Mouse (Mus musculus) stomach, postnatal 0 days (tissue): ENCODE measurements at regions not wholly inside any gene's neighbourhood (a gene's known extent, or its start where the extent isn't known, plus 50 kb on each side); places are given as distances from the start of the nearest gene placed in this dataset.

ENCODE experiments used
- ATAC-seq: fragments of 200-750 bp; cut with Nextera tagmentation; 2 replicates; pipeline ENCODE4 v1.8.0; 2017; ENCODE audit not compliant: low FRiP score, low TSS enrichment
- DNase-seq: peaks from one replicate; pipeline ENCODE4 v3.0.0-alpha.2; 2016; ENCODE audit warnings: low spot score
- H3K27ac ChIP-seq: fragments of 300-500 bp; sonication (generic); replicated peaks from 2 replicates; pipeline ENCODE4 v1.5.1; 2014; ENCODE audit warnings: mild to moderate bottlenecking, control low read depth
- H3K27me3 ChIP-seq: fragments of 300-500 bp; sonication (generic); 2 replicates; pipeline ENCODE4 v1.6.1; 2014; ENCODE audit warnings: low read length; ENCODE audit not compliant: control insufficient read depth, insufficient read depth
- H3K36me3 ChIP-seq: fragments of 300-500 bp; sonication (generic); 2 replicates; pipeline ENCODE4 v1.6.1; 2014; ENCODE audit warnings: low read length, mixed read lengths; ENCODE audit not compliant: control insufficient read depth, insufficient read depth
- H3K4me1 ChIP-seq: fragments of 300-500 bp; sonication (generic); replicated peaks from 2 replicates; pipeline ENCODE4 v1.6.1; 2014; ENCODE audit warnings: antibody characterized with exemption; ENCODE audit not compliant: control insufficient read depth, insufficient read depth
- H3K4me2 ChIP-seq: fragments of 300-500 bp; sonication (generic); replicated peaks from 2 replicates; pipeline ENCODE4 v1.6.1; 2014; ENCODE audit warnings: low read depth, mild to moderate bottlenecking, control low read depth, moderate library complexity
- H3K4me3 ChIP-seq: fragments of 300-500 bp; sonication (generic); 2 replicates; pipeline ENCODE4 v1.5.1; 2014; ENCODE audit warnings: low read depth, low read length, control low read depth
- H3K9ac ChIP-seq: fragments of 300-500 bp; sonication (generic); 2 replicates; pipeline ENCODE4 v1.6.1; 2014; ENCODE audit warnings: mild to moderate bottlenecking, low read length, control low read depth, mixed read lengths
- H3K9me3 ChIP-seq: fragments of 300-500 bp; sonication (generic); 2 replicates; pipeline ENCODE4 v1.6.1; 2016; ENCODE audit warnings: low read length; ENCODE audit not compliant: control insufficient read depth
- CTCF ChIP-seq: IDR thresholded peaks from 2 replicates; pipeline ENCODE4 v1.5.1; 2016; ENCODE audit warnings: antibody characterized with exemption, low read depth, mild to moderate bottlenecking, moderate library complexity
- EP300 ChIP-seq: optimal IDR thresholded peaks from 2 replicates; pipeline ENCODE3; 2016; ENCODE audit warnings: antibody characterized with exemption
- whole genome bisulfite sequencing: fragments of 180-500 bp; shearing (Covaris S2); extraction: QIAGEN DNeasy Blood & Tissue Kit; methylation state at CpG from one replicate; pipeline ENCODE4 v1.1.7; 2014; 5-methylcytosine and 5-hydroxymethylcytosine counted together

- Histone ChIP-seq H3K27me3 (no peaks in the 10 kb centered on the region), H3K4me3 (no peak overlapping the region), H3K9ac (no peak overlapping the region), H3K4me2 (no peak overlapping the region), H3K9me3 (no peaks in the 10 kb centered on the region), H3K27ac (no peak overlapping the region), H3K4me1 (no peaks in the 10 kb centered on the region), H3K36me3 (no peaks in the 10 kb centered on the region)
- TF ChIP-seq CTCF (no peak), EP300 (no peak)
- DNase-seq (no peak), ATAC-seq (no peak)
Measured at GRCm38 (mm10) chr17:76205082-76205481, 653.3 kb upstream of the Fam98a start.

DNA sequence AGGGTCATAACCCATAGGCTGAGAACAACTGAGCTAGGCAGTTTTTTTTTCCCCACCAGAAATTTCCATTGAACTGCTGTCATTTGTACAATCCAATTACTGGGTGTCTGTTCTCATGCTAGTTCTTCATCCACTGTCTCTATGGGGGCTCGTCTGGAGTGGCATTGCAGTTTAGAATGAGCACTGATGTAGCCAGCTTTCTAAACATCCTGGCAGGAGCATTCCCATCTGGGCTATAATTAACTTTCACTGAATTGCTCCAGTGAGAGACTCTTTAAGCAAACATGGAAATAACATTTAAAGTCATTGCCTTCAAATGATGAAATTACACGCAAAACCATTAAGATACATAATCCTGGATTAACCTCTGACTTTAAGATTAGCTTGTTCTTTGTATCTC lies 633.1 kb upstream of the Fam98a start:
- DNase-seq (no peak), ATAC-seq (no peak)
- no peak overlapping the region for H3K4me3 ChIP-seq
- no peak overlapping the region for H3K9ac ChIP-seq
- H3K9me3 ChIP-seq, result no peaks in the 10 kb centered on the region
- no peak overlapping the region for H3K4me2 ChIP-seq
- H3K27ac ChIP-seq, result no peak overlapping the region
- no peak for TF ChIP-seq EP300
- TF ChIP-seq CTCF, result no peak
- 48% methylated on average over 2 of the region's 2 CpGs for WGBS
- H3K27me3 ChIP-seq, result no peaks in the 10 kb centered on the region
- H3K36me3 ChIP-seq, result no peaks in the 10 kb centered on the region
- no peaks in the 10 kb centered on the region for H3K4me1 ChIP-seq

DNA sequence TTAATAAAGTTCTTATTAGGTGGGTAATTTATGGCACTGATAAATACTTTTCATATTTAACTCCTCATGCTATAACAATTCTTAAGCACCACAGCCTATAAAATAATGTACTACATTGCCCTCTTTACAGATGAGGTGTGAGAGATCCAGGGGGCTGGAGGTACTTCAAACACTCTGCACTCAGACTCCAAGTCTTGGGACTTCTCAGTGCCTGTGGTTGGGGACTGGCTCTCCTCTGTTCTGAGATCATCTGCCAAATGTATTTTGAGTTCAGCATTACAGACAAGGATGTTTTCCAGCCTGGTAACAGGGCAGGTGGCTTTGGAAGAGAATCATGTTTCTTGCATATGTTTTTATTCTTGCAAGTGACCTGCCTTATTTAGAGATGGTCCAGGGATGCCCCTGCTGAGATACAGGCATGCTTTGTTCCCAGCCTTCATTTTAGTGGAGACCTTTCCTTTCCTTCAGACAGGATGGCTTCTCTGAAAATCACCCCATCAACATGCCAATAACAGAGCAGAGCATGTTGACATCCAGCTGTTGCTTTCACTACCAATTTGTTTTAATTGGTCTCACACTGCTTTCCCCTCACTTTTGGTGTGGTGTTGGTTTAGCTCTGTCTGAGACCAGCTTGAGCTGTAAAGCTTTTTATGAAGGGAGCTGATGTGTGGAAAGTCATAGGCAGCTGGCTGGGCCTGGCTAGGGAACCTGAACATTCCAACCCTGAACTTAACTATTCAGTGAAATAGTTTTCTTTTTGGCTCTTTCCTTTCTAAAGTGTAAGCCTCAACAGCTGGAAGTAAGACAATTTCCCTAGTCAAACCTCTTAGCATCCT lies 585.1 kb upstream of the Fam98a start:
- no peak overlapping the region for H3K9ac ChIP-seq
- ATAC-seq (no peak), DNase-seq (no peak)
- no peaks in the 10 kb centered on the region for H3K4me1 ChIP-seq
- no peak overlapping the region for H3K4me3 ChIP-seq
- H3K9me3 ChIP-seq, result no peaks in the 10 kb centered on the region
- H3K27ac ChIP-seq, result no peak overlapping the region
- H3K4me2 ChIP-seq, result no peak overlapping the region
- H3K27me3 ChIP-seq, result no peaks in the 10 kb centered on the region
- TF ChIP-seq EP300 (no peak), CTCF (no peak)
- H3K36me3 ChIP-seq, result no peaks in the 10 kb centered on the region

- H3K9me3 ChIP-seq, result no peaks in the 10 kb centered on the region
- H3K4me2 ChIP-seq, result no peak overlapping the region
- 62% methylated on average over 3 of the region's 3 CpGs for WGBS
- H3K36me3 ChIP-seq, result no peaks in the 10 kb centered on the region
- H3K9ac ChIP-seq, result no peak overlapping the region
- no peak for TF ChIP-seq EP300
- TF ChIP-seq CTCF, result no peak
- no peaks in the 10 kb centered on the region for H3K4me1 ChIP-seq
- DNase-seq (no peak), ATAC-seq (no peak)
- no peak overlapping the region for H3K27ac ChIP-seq
- no peaks in the 10 kb centered on the region for H3K27me3 ChIP-seq
- H3K4me3 ChIP-seq, result no peak overlapping the region
Measured at GRCm38 (mm10) chr17:76134030-76134429, 582.3 kb upstream of the Fam98a start.

- no peak overlapping the region for H3K9ac ChIP-seq
- H3K27me3 ChIP-seq, result no peaks in the 10 kb centered on the region
- DNase-seq, result no peak
- 72% methylated on average over 5 of the region's 5 CpGs for WGBS
- no peak overlapping the region for H3K27ac ChIP-seq
- ATAC-seq, result no peak
- no peak overlapping the region for H3K4me3 ChIP-seq
- no peaks in the 10 kb centered on the region for H3K4me1 ChIP-seq
- TF ChIP-seq CTCF (no peak), EP300 (no peak)
- no peak overlapping the region for H3K4me2 ChIP-seq
- no peaks in the 10 kb centered on the region for H3K9me3 ChIP-seq
- no peaks in the 10 kb centered on the region for H3K36me3 ChIP-seq
Measured at GRCm38 (mm10) chr17:76125260-76125659, 573.5 kb upstream of the Fam98a start.

DNA sequence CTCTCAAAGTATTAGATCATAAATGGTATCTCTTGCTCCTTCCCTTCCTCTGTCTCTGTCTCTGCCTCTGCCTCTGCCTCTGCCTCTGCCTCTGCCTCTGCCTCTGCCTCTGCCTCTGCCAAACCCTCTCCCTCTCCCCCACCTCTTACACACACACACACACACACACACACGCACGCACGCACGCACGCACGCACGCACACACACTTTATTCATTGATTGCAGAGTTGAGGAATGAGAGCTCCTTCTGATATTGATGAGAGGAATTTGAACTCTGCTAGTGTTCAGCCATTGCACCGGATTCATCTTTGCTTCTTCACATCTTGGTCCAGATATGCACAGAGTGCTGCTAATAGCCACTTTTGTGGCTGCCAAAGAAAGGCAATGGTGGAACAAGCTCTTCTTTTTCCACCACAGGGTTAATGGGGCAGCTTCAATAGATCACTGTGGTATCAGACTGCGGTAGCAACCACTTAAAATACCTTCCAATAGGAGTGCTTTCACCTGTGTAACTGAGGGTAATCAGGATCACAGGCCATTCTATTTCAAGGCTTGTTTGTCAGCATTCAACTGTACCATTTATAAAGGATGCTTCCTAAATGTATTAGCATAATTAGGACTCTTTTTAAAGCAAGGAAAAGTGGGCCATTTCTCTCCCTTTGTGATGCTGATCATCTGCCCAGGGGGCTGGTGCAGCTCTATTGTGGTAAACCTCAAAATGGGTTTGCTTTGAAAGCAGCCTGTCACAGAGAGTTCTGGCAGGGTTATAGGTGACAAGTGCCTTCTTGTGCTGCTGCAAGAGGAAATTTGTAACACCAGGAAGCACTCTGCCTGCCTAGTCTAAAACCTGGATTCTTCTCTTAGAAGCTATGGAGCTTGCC lies 559.8 kb upstream of the Fam98a start:
- Histone ChIP-seq H3K9ac (no peak overlapping the region), H3K4me2 (no peak overlapping the region), H3K4me3 (no peak overlapping the region), H3K36me3 (no peaks in the 10 kb centered on the region), H3K9me3 (no peaks in the 10 kb centered on the region), H3K4me1 (no peaks in the 10 kb centered on the region), H3K27me3 (no peaks in the 10 kb centered on the region), H3K27ac (no peak overlapping the region)
- TF ChIP-seq EP300 (no peak), CTCF (no peak)
- ATAC-seq (no peak), DNase-seq (no peak)
- WGBS, result 79% methylated on average over 9 of the region's 9 CpGs
